Mouse (Mus musculus) CH12.LX (cell line): Measurements from ENCODE around the gene Noxo1. TPM values are rescaled to one million over a fixed set of nuclear protein-coding genes. Genes with fewer than 3 reads are reported as not detected.

ENCODE experiments used
- DNase-seq: peaks from one replicate; pipeline ENCODE4 v3.0.0-alpha.2; 2013; ENCODE audit errors: extremely low read depth
- H3K27ac ChIP-seq: 2 replicates; pipeline ENCODE4 v1.5.1; 2012; ENCODE audit warnings: low read depth, mild to moderate bottlenecking, control low read depth, moderate library complexity; ENCODE audit not compliant: insufficient read depth
- H3K27me3 ChIP-seq: replicated peaks from 2 replicates; pipeline ENCODE3; 2012; ENCODE audit warnings: inconsistent platforms
- H3K36me3 ChIP-seq, 2 experiments: replicated peaks in 1 of 2; 2 replicates each; pipeline versions ENCODE3 to v1.6.1; 2012; ENCODE audit warnings: inconsistent platforms in 1 of 2, low read length in 1 of 2, mild to moderate bottlenecking in 1 of 2, mixed read lengths in 1 of 2, moderate library complexity in 1 of 2; ENCODE audit not compliant: control insufficient read depth in 1 of 2, insufficient read depth in 1 of 2
- H3K4me1 ChIP-seq, 2 experiments: 2 replicates each; pipeline ENCODE4 v1.6.1; 2012; ENCODE audit warnings: inconsistent platforms in 1 of 2, moderate library complexity in 1 of 2; ENCODE audit not compliant: insufficient read depth in 2 of 2, control insufficient read depth in 1 of 2
- H3K4me2 ChIP-seq: 2 replicates; pipeline ENCODE4 v1.6.1; 2012; ENCODE audit warnings: low read depth, mild to moderate bottlenecking, control low read depth; ENCODE audit not compliant: poor library complexity, insufficient read depth, severe bottlenecking
- H3K4me3 ChIP-seq, 3 experiments: fragments of 150-350 bp in 1 of 3; sonication (generic) in 1 of 3; replicated peaks in 1 of 3; 2 replicates each; pipeline versions ENCODE3 to v1.5.1; 2011 to 2012; ENCODE audit warnings: low read depth in 2 of 3, low read length in 2 of 3, mild to moderate bottlenecking in 2 of 3, moderate library complexity in 2 of 3, control low read depth in 1 of 3, improper control_type of control experiment in 1 of 3, inconsistent platforms in 1 of 3, mixed read lengths in 1 of 3; ENCODE audit not compliant: poor library complexity in 1 of 3
- H3K79me2 ChIP-seq: replicated peaks from 2 replicates; pipeline ENCODE4 v1.6.1; 2012; ENCODE audit warnings: mild to moderate bottlenecking, moderate library complexity; ENCODE audit not compliant: control insufficient read depth, poor library complexity, insufficient read depth, severe bottlenecking; ENCODE audit errors: extremely low read depth
- H3K9ac ChIP-seq: 2 replicates; pipeline ENCODE4 v1.6.1; 2012; ENCODE audit warnings: low read depth, mild to moderate bottlenecking, control low read depth, moderate library complexity; ENCODE audit not compliant: insufficient read depth
- H3K9me3 ChIP-seq: replicated peaks from 2 replicates; pipeline ENCODE3; 2012; ENCODE audit warnings: low read length, inconsistent platforms, mixed read lengths
- BHLHE40 ChIP-seq: IDR thresholded peaks from 2 replicates; pipeline ENCODE4 v1.6.1; 2011; ENCODE audit warnings: mild to moderate bottlenecking, low read depth, low read length, improper control_type of control experiment
- CHD1 ChIP-seq: IDR thresholded peaks from 2 replicates; pipeline ENCODE4 v1.6.1; 2012; ENCODE audit warnings: low read depth, low read length, improper control_type of control experiment, inconsistent platforms
- CHD2 ChIP-seq: IDR thresholded peaks from 2 replicates; pipeline ENCODE4 v1.6.1; 2011; ENCODE audit warnings: low read length, improper control_type of control experiment
- E2F4 ChIP-seq: IDR thresholded peaks from 2 replicates; pipeline ENCODE4 v1.6.1; 2011; ENCODE audit warnings: low read depth, low read length, improper control_type of control experiment; ENCODE audit not compliant: insufficient replicate concordance
- ELF1 ChIP-seq: IDR thresholded peaks from 2 replicates; pipeline ENCODE4 v1.6.1; 2014; ENCODE audit warnings: low read depth, mild to moderate bottlenecking, inconsistent platforms, low read length, improper control_type of control experiment
- EP300 ChIP-seq: IDR thresholded peaks from 2 replicates; pipeline ENCODE4 v1.6.1; 2011; ENCODE audit warnings: low read length, improper control_type of control experiment
- ETS1 ChIP-seq: conservative IDR thresholded peaks from 2 replicates; pipeline ENCODE4 v1.6.1; 2012; ENCODE audit warnings: low read depth, mild to moderate bottlenecking, inconsistent platforms, low read length, improper control_type of control experiment, moderate library complexity
- HCFC1 ChIP-seq: IDR thresholded peaks from 2 replicates; pipeline ENCODE4 v1.6.1; 2012; ENCODE audit warnings: low read depth, mild to moderate bottlenecking, inconsistent platforms, low read length, improper control_type of control experiment
- IRF4 ChIP-seq: IDR thresholded peaks from 2 replicates; pipeline ENCODE4 v1.6.1; 2014; ENCODE audit warnings: low read depth, mild to moderate bottlenecking, inconsistent platforms, low read length, improper control_type of control experiment
- JUND ChIP-seq: conservative IDR thresholded peaks from 2 replicates; pipeline ENCODE4 v1.6.1; 2011; ENCODE audit warnings: low read depth, low read length, improper control_type of control experiment
- KAT2A ChIP-seq: IDR thresholded peaks from 2 replicates; pipeline ENCODE4 v1.6.1; 2012; ENCODE audit warnings: low read length, improper control_type of control experiment, inconsistent platforms; ENCODE audit not compliant: insufficient replicate concordance
- MAFK ChIP-seq: IDR thresholded peaks from 2 replicates; pipeline ENCODE4 v1.6.1; 2011; ENCODE audit warnings: low read length, improper control_type of control experiment; ENCODE audit not compliant: insufficient replicate concordance
- MAX ChIP-seq: IDR thresholded peaks from 2 replicates; pipeline ENCODE4 v1.6.1; 2011; ENCODE audit warnings: low read length, improper control_type of control experiment
- MEF2A ChIP-seq: IDR thresholded peaks from 2 replicates; pipeline ENCODE4 v1.6.1; 2014; ENCODE audit warnings: low read depth, mild to moderate bottlenecking, inconsistent platforms, low read length, improper control_type of control experiment, borderline replicate concordance
- MXI1 ChIP-seq: IDR thresholded peaks from 2 replicates; pipeline ENCODE4 v1.6.1; 2011; ENCODE audit warnings: mild to moderate bottlenecking, low read depth, low read length, improper control_type of control experiment
- MYC ChIP-seq: IDR thresholded peaks from 2 replicates; pipeline ENCODE4 v1.6.1; 2011; ENCODE audit warnings: low read depth, mild to moderate bottlenecking, improper control_type of control experiment, low read length
- NRF1 ChIP-seq: IDR thresholded peaks from 2 replicates; pipeline ENCODE4 v1.6.1; 2014; ENCODE audit warnings: low read depth, mild to moderate bottlenecking, inconsistent platforms, low read length, improper control_type of control experiment, moderate library complexity
- PAX5 ChIP-seq: IDR thresholded peaks from 2 replicates; pipeline ENCODE4 v1.6.1; 2012; ENCODE audit warnings: low read length, inconsistent platforms, mixed read lengths
- POLR2AphosphoS2 ChIP-seq: IDR thresholded peaks from 2 replicates; pipeline ENCODE4 v1.6.1; 2011; ENCODE audit warnings: low read depth, low read length, improper control_type of control experiment
- RAD21 ChIP-seq: IDR thresholded peaks from 2 replicates; pipeline ENCODE4 v1.6.1; 2011; ENCODE audit warnings: low read depth, mild to moderate bottlenecking, low read length, improper control_type of control experiment, moderate library complexity
- SIN3A ChIP-seq: IDR thresholded peaks from 2 replicates; pipeline ENCODE4 v1.6.1; 2012; ENCODE audit warnings: low read length, improper control_type of control experiment, inconsistent platforms
- TBP ChIP-seq: conservative IDR thresholded peaks from 2 replicates; pipeline ENCODE4 v1.6.1; 2011; ENCODE audit warnings: low read depth, low read length, improper control_type of control experiment
- UBTF ChIP-seq: IDR thresholded peaks from 2 replicates; pipeline ENCODE4 v1.6.1; 2012; ENCODE audit warnings: low read depth, mild to moderate bottlenecking, inconsistent platforms, low read length, improper control_type of control experiment, moderate library complexity
- USF1 ChIP-seq: IDR thresholded peaks from 2 replicates; pipeline ENCODE4 v1.6.1; 2014; ENCODE audit warnings: low read depth, mild to moderate bottlenecking, inconsistent platforms, low read length, improper control_type of control experiment
- USF2 ChIP-seq: conservative IDR thresholded peaks from 2 replicates; pipeline ENCODE4 v1.6.1; 2011; ENCODE audit warnings: low read depth, low read length, improper control_type of control experiment
- ZC3H11A ChIP-seq: IDR thresholded peaks from 2 replicates; pipeline ENCODE4 v1.6.1; 2012; ENCODE audit warnings: low read depth, mild to moderate bottlenecking, inconsistent platforms, low read length, improper control_type of control experiment
- ZKSCAN1 ChIP-seq: IDR thresholded peaks from 2 replicates; pipeline ENCODE4 v1.6.1; 2012; ENCODE audit warnings: low read depth, inconsistent platforms, low read length, improper control_type of control experiment, borderline replicate concordance
- ZNF384 ChIP-seq: IDR thresholded peaks from 2 replicates; pipeline ENCODE4 v1.6.1; 2012; ENCODE audit warnings: low read depth, low read length, improper control_type of control experiment, inconsistent platforms
- dilution Hi-C: fragments of 300-500 bp; cut with MboI; formaldehyde crosslinking; loops from 2 replicates; pipeline ENCODE4 v1.14.3; 2020; ENCODE audit warnings: low sequenced_read_pairs; ENCODE audit not compliant: extremely low pct_unique_long_range_greater_than_20kb, extremely low pct_ligation_motif_present
- in situ Hi-C: fragments of 300-500 bp; cut with MboI; formaldehyde crosslinking; loops from 3 replicates; pipeline ENCODE4 v1.14.3; 2019; ENCODE audit warnings: low sequenced_read_pairs, low pct_ligation_motif_present, low pct_unique_long_range_greater_than_20kb, mixed read lengths
- polyA plus RNA-seq: library from polyadenylated mRNA; unstranded; fragments of >175 nt; gene quantifications from 2 replicates; pipeline ENCODE4 v1.2.1, GENCODE M21; 2012; ENCODE audit warnings: low read depth; ENCODE audit not compliant: insufficient read length
- total RNA-seq, 2 experiments: library from RNA; depleted of rRNA; stranded (reverse); fragments of 300-350 nt in 1 of 2; fragments of >200 nt in 1 of 2; gene quantifications; 2 replicates each; pipeline ENCODE4 v1.2.3; 2012 to 2014

Gene Noxo1
- total and polyA plus RNA-seq, 3 experiments = 0.47 to 2.5 (median 0.89) TPM

GRCm38 (mm10) chr17:24650070-24650616 is 45.9 kb upstream of the Noxo1 start, which contains the start of gene Slc9a3r2:
Slc9a3r2 (minus strand) TSS chr17:24650327.
- H3K27me3 ChIP-seq = peaks cover 28% of the 10 kb centered on the region

GRCm38 (mm10) chr17:24650766-24651165 is 45.3 kb upstream of the Noxo1 start:
- Histone ChIP-seq H3K9ac (no peak overlapping the region), H3K4me2 (no peak overlapping the region), H3K79me2 (no peaks in the 10 kb centered on the region), H3K9me3 (no peaks in the 10 kb centered on the region), H3K4me3 (no peak overlapping the region), H3K36me3 (no peaks in the 10 kb centered on the region), H3K4me1 (peaks cover 4 to 23% of the 10 kb centered on the region in 2 experiments; a peak in 2 of 4 replicates), H3K27me3 (peaks cover 28% of the 10 kb centered on the region), H3K27ac (no peak overlapping the region)
- in situ Hi-C loops (loop anchor here (5.0 kb wide), 1 partner anchor 53 kb away; no protein-coding TSS in a partner anchor), dilution Hi-C loops (no loop called here)
- DNase-seq = no peak
- TF ChIP-seq MEF2A (no peak), IRF4 (no peak), ZC3H11A (no peak), JUND (no peak), SIN3A (no peak), ETS1 (no peak), RAD21 (no peak), MXI1 (no peak), USF2 (no peak), USF1 (no peak), MAFK (no peak), PAX5 (no peak), POLR2AphosphoS2 (no peak), NRF1 (no peak), TBP (no peak), UBTF (no peak), CHD1 (no peak)

More at GRCm38 (mm10) chr17:24650070-24650616, 45.9 kb upstream of the Noxo1 start, which contains the start of gene Slc9a3r2:
- Histone ChIP-seq H3K9me3 (no peaks in the 10 kb centered on the region), H3K79me2 (no peaks in the 10 kb centered on the region), H3K27ac (no peak within 1 kb of the TSS), H3K9ac (peak within 1 kb of the TSS; percentile 10; the same call in 1 of the 2 replicates), H3K4me3 (peak within 1 kb of the TSS; percentile 39 to 68 (median 44)), H3K36me3 (no peaks in the 10 kb centered on the region), H3K4me2 (peak within 1 kb of the TSS; percentile 67), H3K4me1 (peaks cover 9 to 29% of the 10 kb centered on the region in 2 experiments)
- TF ChIP-seq MAFK (no peak), ZNF384 (no peak), ZKSCAN1 (no peak), PAX5 (no peak), MYC (no peak), HCFC1 (no peak), KAT2A (no peak), POLR2AphosphoS2 (no peak), E2F4 (no peak), CHD2 (no peak), EP300 (no peak), CHD1 (no peak), MAX (no peak), ZC3H11A (no peak), ELF1 (no peak), BHLHE40 (no peak), ETS1 (no peak)
- in situ Hi-C loops (loop anchor here (5.0 kb wide), 1 partner anchor 53 kb away; no protein-coding TSS in a partner anchor), dilution Hi-C loops (no loop called here)
- no peak for DNase-seq
